Mouse (Mus musculus): ENCODE results near the gene Bud31. TPM values are rescaled to one million over a fixed set of nuclear protein-coding genes. Genes with fewer than 3 reads are reported as not detected.

The Bud31 gene
- polyA plus RNA-seq, 1 experiment from 2014 or later: 135 TPM

DNA sequence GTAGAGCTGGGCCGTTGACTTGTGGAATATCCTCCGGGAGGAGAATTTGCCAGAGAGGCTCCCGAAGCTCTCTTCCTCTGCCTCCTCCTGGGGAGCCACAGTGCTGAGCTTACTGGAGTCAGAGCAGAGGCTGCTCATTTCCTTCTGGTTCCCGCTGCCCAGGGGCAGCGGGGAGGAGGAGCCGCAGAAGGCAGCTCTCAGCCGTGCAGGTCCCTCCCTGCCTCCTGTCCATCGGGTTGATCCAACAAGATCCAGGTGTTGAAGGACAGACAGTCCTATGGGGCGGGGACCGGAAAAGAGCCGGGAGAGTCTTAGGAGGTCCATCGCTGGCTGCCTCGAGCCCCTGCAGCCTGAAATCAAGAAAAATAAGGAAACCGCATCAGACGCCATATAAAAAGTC, 25.0 kb downstream of the Bud31 start:
- Histone ChIP-seq H3K9ac (peak overlapping the region; percentile 37), H3K9me3 (no peaks in the 10 kb centered on the region), H3K36me3 (peaks cover 51% of the 10 kb centered on the region), H3K27me3 (replicated peaks) (no peaks in the 10 kb centered on the region), H3K4me3 (peak overlapping the region; percentile 13; the same call in 1 of the 2 replicates), H3K4me1 (peaks cover 41% of the 10 kb centered on the region), H3K4me2 (peak overlapping the region; percentile 97), H3K27ac (replicated peaks) (no peak overlapping the region)
- WGBS: 86% methylated on average over 15 of the region's 15 CpGs
- ATAC-seq (ENCODE audit: extremely low read depth, insufficient number of reproducible peaks, low FRiP score, low TSS enrichment): no peak

DNA sequence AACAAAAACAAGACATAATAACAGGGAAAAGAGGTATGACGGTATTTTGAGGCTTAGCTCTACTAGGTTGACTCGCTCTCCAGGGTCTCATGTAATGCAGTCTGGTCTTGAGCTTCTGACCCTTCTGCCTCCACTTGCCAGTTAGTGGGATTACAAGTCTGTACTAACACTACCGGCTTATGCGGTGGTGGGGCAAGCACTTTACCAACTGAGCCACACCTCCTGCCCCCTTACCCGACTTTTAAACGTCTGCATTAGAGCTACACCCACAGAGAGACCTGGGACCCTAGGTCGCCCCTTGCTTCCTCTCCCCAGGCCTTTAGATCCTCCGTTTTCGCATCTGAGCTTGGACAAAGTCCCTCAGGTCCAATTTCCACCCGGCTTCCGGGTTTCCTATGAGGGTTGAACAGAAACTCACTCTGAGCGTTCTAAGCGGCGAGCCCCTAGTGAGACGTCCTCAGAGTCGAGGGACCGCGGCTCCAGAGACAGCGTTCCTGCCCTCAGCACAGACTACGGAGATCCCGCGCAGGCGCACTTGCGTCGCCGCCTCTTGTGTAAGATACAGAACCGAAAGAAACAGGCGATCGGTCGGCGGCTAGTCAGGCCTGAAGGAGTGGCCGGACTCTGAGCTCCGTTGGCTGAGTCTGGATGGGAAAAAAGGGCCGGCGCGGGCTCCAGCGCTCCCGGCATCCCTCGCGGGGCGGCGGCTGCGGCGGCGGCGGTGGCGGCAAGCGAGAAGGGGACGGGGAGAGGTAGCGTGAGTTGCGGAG, 26.6 kb downstream of the Bud31 start, which contains the start of the genes Ptcd1 and Cpsf4:
Ptcd1 (minus strand) TSS at position 573 of the 770 bp plus-strand sequence.
Cpsf4 (plus strand) TSS at position 678 of the 770 bp plus-strand sequence.
- Histone ChIP-seq H3K36me3 (peaks cover 51% of the 10 kb centered on the region), H3K4me2 (peak within 1 kb of the TSS; percentile 97), H3K9me3 (no peaks in the 10 kb centered on the region), H3K4me3 (peak within 1 kb of the TSS; percentile 98), H3K27me3 (replicated peaks) (no peaks in the 10 kb centered on the region), H3K4me1 (peaks cover 41% of the 10 kb centered on the region), H3K27ac (replicated peaks) (peak within 1 kb of the TSS; percentile 92), H3K9ac (peak within 1 kb of the TSS; percentile 99)
- under 1% methylated on average over 51 of the region's 51 CpGs for WGBS
- peak; percentile 90 for ATAC-seq (ENCODE audit: extremely low read depth, insufficient number of reproducible peaks, low FRiP score, low TSS enrichment)

DNA sequence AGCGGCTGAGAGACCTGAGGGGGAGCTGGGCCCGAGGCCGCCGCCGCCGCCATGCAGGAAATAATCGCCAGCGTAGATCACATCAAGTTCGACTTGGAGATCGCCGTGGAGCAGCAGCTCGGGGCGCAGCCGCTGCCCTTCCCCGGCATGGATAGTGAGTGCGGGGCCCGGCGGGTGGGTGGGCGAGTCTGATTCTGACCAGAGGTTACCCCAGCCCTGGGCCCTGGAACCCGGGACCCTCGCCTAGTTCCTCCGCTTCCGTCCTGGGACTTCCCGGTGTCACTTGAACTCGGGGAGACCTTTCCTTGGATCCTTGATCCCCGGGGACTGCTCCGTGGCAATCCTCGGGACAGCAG, 27.1 kb downstream of the Bud31 start:
- Histone ChIP-seq H3K4me2 (peak overlapping the region; percentile 97), H3K9ac (peak overlapping the region; percentile 99), H3K27me3 (replicated peaks) (no peaks in the 10 kb centered on the region), H3K4me1 (peaks cover 41% of the 10 kb centered on the region), H3K27ac (replicated peaks) (peak overlapping the region; percentile 92), H3K36me3 (peaks cover 52% of the 10 kb centered on the region), H3K9me3 (no peaks in the 10 kb centered on the region), H3K4me3 (peak overlapping the region; percentile 98)
- 1% methylated on average over 27 of the region's 28 CpGs for WGBS
- ATAC-seq (ENCODE audit: extremely low read depth, insufficient number of reproducible peaks, low FRiP score, low TSS enrichment): no peak

DNA sequence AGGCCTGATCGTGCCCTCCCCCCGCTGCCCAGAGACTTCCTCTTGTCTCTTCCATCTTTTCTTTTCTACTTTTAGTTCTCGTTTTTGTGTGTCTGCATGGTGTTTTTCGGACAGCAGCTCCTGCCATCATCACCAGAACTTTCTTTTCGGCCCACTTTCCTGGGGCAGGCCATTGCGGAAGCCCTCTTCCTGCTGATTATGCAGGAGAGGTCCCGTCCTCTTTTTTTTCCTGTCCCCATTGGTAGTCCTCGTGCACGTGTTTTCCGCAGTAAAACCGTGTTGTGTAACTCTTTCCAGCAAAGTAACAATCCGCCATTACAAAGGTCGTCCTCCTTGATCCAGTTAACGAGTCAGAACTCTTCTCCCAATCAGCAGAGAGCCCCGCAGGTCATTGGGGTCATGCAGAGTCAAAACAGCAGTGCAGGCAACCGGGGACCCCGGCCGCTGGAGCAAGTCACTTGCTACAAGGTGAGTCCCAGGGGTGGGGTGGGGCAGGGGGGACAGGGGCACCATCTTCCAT, 38.4 kb downstream of the Bud31 start:
- no peak for ATAC-seq (ENCODE audit: extremely low read depth, insufficient number of reproducible peaks, low FRiP score, low TSS enrichment)
- Histone ChIP-seq H3K4me3 (no peak overlapping the region), H3K27ac (replicated peaks) (no peak overlapping the region), H3K4me1 (no peaks in the 10 kb centered on the region), H3K4me2 (no peak overlapping the region), H3K27me3 (replicated peaks) (no peaks in the 10 kb centered on the region), H3K9me3 (no peaks in the 10 kb centered on the region), H3K9ac (no peak overlapping the region), H3K36me3 (peaks cover 100% of the 10 kb centered on the region)
- 84% methylated on average over 18 of the region's 18 CpGs for WGBS

DNA sequence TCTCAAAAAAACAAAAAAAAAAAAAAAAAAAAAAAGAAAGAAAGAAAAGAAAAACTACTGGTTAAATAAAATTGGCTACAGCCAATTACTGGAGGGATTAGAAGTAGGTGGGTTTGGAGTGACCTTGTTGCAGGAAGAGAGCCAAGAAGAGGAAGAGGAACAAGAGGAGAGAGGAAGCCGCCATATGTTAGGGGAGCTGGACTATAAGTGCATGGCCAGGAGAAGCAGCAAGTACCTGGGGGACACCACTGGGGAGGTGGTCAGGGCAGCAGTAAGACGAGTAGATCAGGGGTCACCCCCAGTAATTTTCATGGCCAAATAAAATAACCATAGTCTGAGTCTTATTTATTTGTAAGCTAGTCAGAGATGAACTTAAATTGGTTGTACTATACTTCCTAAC, 45.1 kb downstream of the Bud31 start:
- Histone ChIP-seq H3K4me3 (no peak overlapping the region), H3K9ac (no peak overlapping the region), H3K27me3 (replicated peaks) (no peaks in the 10 kb centered on the region), H3K27ac (replicated peaks) (no peak overlapping the region), H3K36me3 (peaks cover 93% of the 10 kb centered on the region), H3K4me1 (peaks cover 21% of the 10 kb centered on the region), H3K4me2 (no peak overlapping the region), H3K9me3 (no peaks in the 10 kb centered on the region)
- 87% methylated on average over 2 of the region's 2 CpGs for WGBS
- ATAC-seq (ENCODE audit: extremely low read depth, insufficient number of reproducible peaks, low FRiP score, low TSS enrichment): no peak

DNA sequence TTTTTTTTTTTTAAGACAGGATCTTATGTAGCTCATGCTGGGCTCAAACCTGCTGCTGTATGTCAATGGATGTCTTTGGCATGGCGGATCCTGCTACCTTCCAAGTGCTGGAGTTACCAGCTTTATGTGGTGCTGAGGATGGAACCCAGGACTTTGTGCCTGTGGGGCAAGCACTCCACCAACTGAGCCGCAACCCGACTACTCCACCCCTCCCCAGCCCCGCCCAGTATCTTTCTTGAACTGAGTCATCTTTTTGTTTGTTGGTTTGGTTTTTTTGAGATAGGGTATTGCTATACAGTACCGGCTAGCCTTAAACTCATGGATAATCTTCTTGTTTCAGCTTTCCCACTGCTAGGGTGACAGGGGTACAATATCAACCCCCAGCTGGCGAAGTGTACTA, 49.3 kb downstream of the Bud31 start:
- H3K4me1 ChIP-seq: peaks cover 32% of the 10 kb centered on the region
- ATAC-seq (ENCODE audit: extremely low read depth, insufficient number of reproducible peaks, low FRiP score, low TSS enrichment): no peak
- no peak overlapping the region for H3K27ac ChIP-seq (replicated peaks)
- peak overlapping the region; percentile 86 for H3K4me2 ChIP-seq
- no peaks in the 10 kb centered on the region for H3K9me3 ChIP-seq
- peaks cover 60% of the 10 kb centered on the region for H3K36me3 ChIP-seq
- peak overlapping the region; percentile 89 for H3K9ac ChIP-seq
- H3K27me3 ChIP-seq (replicated peaks): no peaks in the 10 kb centered on the region
- H3K4me3 ChIP-seq: peak overlapping the region; percentile 83
- WGBS: 84% methylated on average over 6 of the region's 6 CpGs

DNA sequence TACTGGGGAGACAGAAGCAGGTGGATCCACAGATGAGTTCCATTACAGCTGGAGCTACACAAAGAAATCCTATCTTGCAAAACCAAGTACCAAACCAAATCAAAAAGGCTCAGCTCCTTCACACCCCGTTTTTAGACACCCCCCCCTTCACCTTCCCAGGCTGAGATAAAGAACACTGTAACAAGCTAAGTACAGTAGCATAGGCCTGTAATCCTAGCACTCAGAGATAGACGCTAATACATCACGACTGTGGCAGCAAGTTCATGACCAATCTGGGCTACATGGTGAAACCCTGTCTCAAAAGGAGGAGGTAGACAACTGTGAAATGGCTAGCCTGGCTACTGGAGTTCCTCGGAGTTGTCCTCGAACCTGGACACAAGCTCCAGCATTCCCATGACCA, 50.2 kb downstream of the Bud31 start:
- ATAC-seq (ENCODE audit: extremely low read depth, insufficient number of reproducible peaks, low FRiP score, low TSS enrichment): no peak
- Histone ChIP-seq H3K9me3 (no peaks in the 10 kb centered on the region), H3K4me2 (peak overlapping the region; percentile 86), H3K27ac (replicated peaks) (peak overlapping the region; percentile 91), H3K4me1 (peaks cover 32% of the 10 kb centered on the region), H3K27me3 (replicated peaks) (no peaks in the 10 kb centered on the region), H3K36me3 (peaks cover 60% of the 10 kb centered on the region), H3K9ac (peak overlapping the region; percentile 89), H3K4me3 (peak overlapping the region; percentile 83)
- WGBS: 21% methylated on average over 5 of the region's 5 CpGs

DNA sequence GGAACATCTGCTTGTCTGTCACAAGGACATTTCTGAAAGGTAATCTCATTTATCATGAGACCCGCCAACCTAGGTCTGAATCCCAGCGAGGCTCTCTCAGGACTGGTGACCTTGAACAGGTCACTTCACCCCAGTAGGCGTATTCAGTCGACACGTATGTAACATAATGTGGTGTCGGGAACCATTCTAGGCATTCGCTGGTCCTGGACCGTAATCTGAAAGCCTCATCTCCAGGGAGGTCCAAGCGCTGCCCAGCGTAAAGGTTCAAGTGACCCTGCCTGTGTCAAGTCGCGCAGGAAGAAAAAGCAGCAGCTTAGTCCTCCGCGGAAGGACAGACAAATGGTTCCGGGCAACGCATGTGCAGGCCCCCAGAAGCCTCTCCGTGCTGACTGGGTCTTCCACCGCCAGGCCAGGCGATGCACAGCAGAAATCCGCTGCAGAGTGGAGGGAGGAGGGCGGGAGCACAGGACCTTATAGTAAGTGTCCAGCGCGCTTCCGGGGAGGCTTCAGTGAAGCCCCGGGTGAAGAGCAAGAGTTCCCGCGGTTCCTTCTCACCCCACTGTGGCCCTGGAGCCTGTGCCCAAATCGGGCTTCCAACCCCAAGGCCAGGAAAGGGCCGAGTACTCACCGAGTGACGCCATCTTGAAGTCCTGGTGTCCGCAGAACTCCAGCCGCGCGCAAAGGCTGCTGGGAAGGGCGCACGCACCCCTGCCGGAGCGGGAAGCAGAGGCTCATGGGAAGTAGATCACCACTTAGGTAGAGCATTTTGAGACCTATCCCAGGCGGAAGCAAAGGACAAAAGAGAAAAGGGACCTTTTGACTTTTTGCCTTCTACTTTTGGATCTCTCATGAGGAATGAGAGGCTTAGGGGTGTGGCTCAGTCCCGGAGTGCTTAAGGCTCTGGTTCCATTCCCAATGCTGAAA, 51.0 kb downstream of the Bud31 start:
- peaks cover 32% of the 10 kb centered on the region for H3K4me1 ChIP-seq
- H3K27ac ChIP-seq (replicated peaks): peak overlapping the region; percentile 91
- H3K9me3 ChIP-seq: no peaks in the 10 kb centered on the region
- WGBS: under 1% methylated on average over 41 of the region's 41 CpGs
- ATAC-seq (ENCODE audit: extremely low read depth, insufficient number of reproducible peaks, low FRiP score, low TSS enrichment): peak; percentile 80; the same call in 1 of the 2 replicates
- peak overlapping the region; percentile 89 for H3K9ac ChIP-seq
- H3K4me3 ChIP-seq: peak overlapping the region; percentile 83
- peaks cover 60% of the 10 kb centered on the region for H3K36me3 ChIP-seq
- peak overlapping the region; percentile 86 for H3K4me2 ChIP-seq
- no peaks in the 10 kb centered on the region for H3K27me3 ChIP-seq (replicated peaks)

DNA sequence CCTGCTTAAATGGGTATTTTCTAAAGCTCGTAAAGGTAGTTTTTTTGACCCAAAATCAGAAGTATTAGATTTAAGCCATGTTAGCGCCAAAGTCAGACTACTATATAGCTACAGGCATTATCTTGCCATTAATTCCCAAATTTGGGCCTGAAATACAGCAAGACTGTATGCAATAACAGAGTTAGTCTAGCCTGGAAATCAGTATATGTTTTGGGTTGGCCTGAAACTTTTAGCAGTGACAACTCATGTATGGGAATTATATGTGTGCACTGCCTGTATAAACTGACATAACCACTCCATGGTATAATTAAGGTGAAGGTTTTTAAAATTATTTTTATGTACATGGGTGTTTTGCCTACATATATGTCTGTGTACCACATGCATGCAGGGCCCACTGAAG, 51.8 kb downstream of the Bud31 start, which contains the start of gene Atp5j2:
Atp5j2 (minus strand) TSS at position 101 of the 400 bp plus-strand sequence.
- H3K36me3 ChIP-seq: peaks cover 59% of the 10 kb centered on the region
- peak within 1 kb of the TSS; percentile 86 for H3K4me2 ChIP-seq
- H3K4me1 ChIP-seq: peaks cover 32% of the 10 kb centered on the region
- H3K27me3 ChIP-seq (replicated peaks): no peaks in the 10 kb centered on the region
- peak within 1 kb of the TSS; percentile 83 for H3K4me3 ChIP-seq
- no peak for ATAC-seq (ENCODE audit: extremely low read depth, insufficient number of reproducible peaks, low FRiP score, low TSS enrichment)
- no peaks in the 10 kb centered on the region for H3K9me3 ChIP-seq
- peak within 1 kb of the TSS; percentile 91 for H3K27ac ChIP-seq (replicated peaks)
- WGBS: 83% methylated on average over 2 of the region's 2 CpGs
- peak within 1 kb of the TSS; percentile 89 for H3K9ac ChIP-seq

Data from heart, embryonic 13.5 days (tissue).